Mouse (Mus musculus) cerebellum, adult 9-10 months (tissue): ENCODE measurements around the gene Gm21719.
"Not testable (repeated sequence)": the region's sequence is repeated elsewhere in the genome, so short reads cannot be mapped to it uniquely, and the experiment has no call there.

ENCODE experiments used
- DNase-seq: peaks from one replicate; pipeline ENCODE4 v3.0.0; 2022

Gene Gm21719

GRCm38 (mm10) chrY:6682772-6683171, at the start of gene Gm21719:
Gene Gm21719, minus strand, starts transcription at chrY:6682872.
- not testable (repeated sequence) for DNase-seq
